Mouse (Mus musculus) neural tube, embryonic 11.5 days (tissue): ENCODE measurements around the gene Samd7. TPM values are rescaled to one million over a fixed set of nuclear protein-coding genes. Genes with fewer than 3 reads are reported as not detected.

Experiments
- ATAC-seq: fragments of 200-750 bp; cut with Nextera tagmentation; 2 replicates; pipeline ENCODE4 v1.8.0; 2017; ENCODE audit warnings: moderate number of reproducible peaks, mild to moderate bottlenecking, moderate TSS enrichment, moderate library complexity; ENCODE audit not compliant: insufficient read depth, low FRiP score, low TSS enrichment
- DNase-seq: peaks from one replicate; pipeline ENCODE4 v3.0.0-alpha.2; 2015; ENCODE audit warnings: low spot score
- H3K27ac ChIP-seq: fragments of 300-500 bp; sonication (generic); 2 replicates; pipeline ENCODE4 v1.5.1; 2014; ENCODE audit warnings: low read depth, mild to moderate bottlenecking, low read length
- H3K27me3 ChIP-seq: fragments of 300-500 bp; sonication (generic); 2 replicates; pipeline ENCODE4 v1.6.1; 2014; ENCODE audit warnings: mild to moderate bottlenecking, low read length, mixed read lengths; ENCODE audit not compliant: control insufficient read depth, insufficient read depth
- H3K36me3 ChIP-seq: fragments of 300-500 bp; sonication (generic); 2 replicates; pipeline ENCODE4 v1.6.1; 2014; ENCODE audit warnings: mild to moderate bottlenecking, low read length, moderate library complexity, mixed read lengths; ENCODE audit not compliant: control insufficient read depth, insufficient read depth
- H3K4me1 ChIP-seq: fragments of 300-500 bp; sonication (generic); 2 replicates; pipeline ENCODE4 v1.6.1; 2014; ENCODE audit warnings: low read length, mixed read lengths; ENCODE audit not compliant: control insufficient read depth, insufficient read depth
- H3K4me2 ChIP-seq: fragments of 300-500 bp; sonication (generic); 2 replicates; pipeline ENCODE4 v1.6.1; 2014; ENCODE audit warnings: low read depth, mild to moderate bottlenecking, moderate library complexity
- H3K4me3 ChIP-seq: fragments of 300-500 bp; sonication (generic); 2 replicates; pipeline ENCODE4 v1.5.1; 2014; ENCODE audit warnings: low read depth, low read length
- H3K9ac ChIP-seq: fragments of 300-500 bp; sonication (generic); 2 replicates; pipeline ENCODE4 v1.6.1; 2014; ENCODE audit warnings: mild to moderate bottlenecking, low read length
- H3K9me3 ChIP-seq: fragments of 300-500 bp; sonication (generic); 2 replicates; pipeline ENCODE4 v1.6.1; 2016; ENCODE audit warnings: low read length; ENCODE audit not compliant: control insufficient read depth
- WGBS: fragments of 180-500 bp; shearing (Covaris S2); extraction: QIAGEN DNeasy Blood & Tissue Kit; methylation state at CpG from one replicate; pipeline ENCODE4 v1.1.7; 2014; 5-methylcytosine and 5-hydroxymethylcytosine counted together
- polyA plus RNA-seq: library from polyadenylated mRNA; unstranded; fragments of >200 nt; fragmentation: Nextera tagmentation; extraction: Ambion mirVana; gene quantifications from 2 replicates; pipeline ENCODE4 v1.2.1, GENCODE M21; 2014

Gene Samd7
- polyA plus RNA-seq, 1 experiment from 2014 or later: not detected

DNA sequence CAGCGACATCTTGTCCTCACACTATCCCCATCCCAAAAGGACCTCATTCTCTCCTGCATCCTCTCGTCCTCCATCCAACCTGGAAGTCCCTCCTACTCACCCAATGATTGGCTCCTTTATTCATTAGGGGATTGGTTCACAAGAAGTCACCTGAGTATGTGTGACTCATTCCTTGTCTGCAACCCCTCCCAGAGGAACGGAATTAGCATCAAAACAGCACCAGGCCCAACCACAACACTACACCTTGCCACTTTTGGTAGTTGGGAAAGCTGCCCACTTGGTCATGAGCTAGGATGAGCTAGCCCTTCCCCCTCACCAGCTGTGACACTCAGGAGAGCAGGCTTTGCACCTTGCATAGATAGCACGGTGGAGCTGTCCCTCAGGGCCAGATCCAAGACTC lies 24.1 kb upstream of the Samd7 start:
- WGBS: 78% methylated on average over 4 of the region's 4 CpGs
- DNase-seq: no peak
- H3K27ac ChIP-seq: no peak overlapping the region
- no peak overlapping the region for H3K4me3 ChIP-seq
- H3K4me2 ChIP-seq: no peak overlapping the region
- H3K9ac ChIP-seq: no peak overlapping the region
- ATAC-seq: no peak
- H3K9me3 ChIP-seq: no peaks in the 10 kb centered on the region
- H3K36me3 ChIP-seq: no peaks in the 10 kb centered on the region
- H3K4me1 ChIP-seq: no peaks in the 10 kb centered on the region
- no peaks in the 10 kb centered on the region for H3K27me3 ChIP-seq

DNA sequence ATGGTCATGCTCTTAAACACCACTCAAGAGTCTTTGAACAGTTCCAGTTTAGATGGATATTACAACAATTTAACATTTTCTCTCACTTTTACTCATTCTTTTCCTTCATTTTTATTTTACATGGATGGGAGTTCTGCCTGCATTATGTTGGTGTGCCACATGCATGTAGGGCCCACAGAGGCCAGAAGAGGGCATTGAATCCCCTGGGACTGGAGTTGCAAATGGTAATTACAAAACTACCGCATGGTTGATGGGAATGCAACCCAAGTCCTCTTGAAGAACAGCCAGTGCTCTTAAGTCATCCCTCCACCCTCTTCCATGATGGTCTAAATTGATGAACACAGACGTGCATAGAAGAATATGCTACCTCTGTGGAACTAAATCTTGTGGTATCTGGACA lies 23.6 kb upstream of the Samd7 start:
- Histone ChIP-seq H3K36me3 (no peaks in the 10 kb centered on the region), H3K9me3 (no peaks in the 10 kb centered on the region), H3K27ac (no peak overlapping the region), H3K4me2 (no peak overlapping the region), H3K4me1 (no peaks in the 10 kb centered on the region), H3K9ac (no peak overlapping the region), H3K4me3 (no peak overlapping the region), H3K27me3 (no peaks in the 10 kb centered on the region)
- ATAC-seq (no peak), DNase-seq (no peak)
- WGBS: 84% methylated on average over 2 of the region's 2 CpGs

DNA sequence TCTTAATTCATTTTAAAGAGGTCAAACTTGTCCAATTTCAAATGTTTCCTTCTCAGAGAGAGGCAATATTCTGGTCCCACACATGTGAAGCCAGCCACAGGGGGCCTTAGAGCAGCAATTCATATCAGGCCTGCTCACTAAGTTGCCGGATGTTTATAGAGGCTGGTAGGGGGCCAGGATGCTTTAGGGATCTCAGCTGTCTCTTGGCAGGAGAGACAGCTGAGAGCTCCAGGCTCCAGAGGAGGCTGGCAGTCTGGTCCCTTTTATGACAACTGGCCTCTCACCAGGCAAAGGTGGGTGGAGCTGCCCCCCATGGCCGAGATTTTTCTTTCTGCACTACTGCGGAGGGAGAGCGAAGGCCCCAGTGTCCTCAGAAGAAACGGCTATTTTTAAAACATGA lies 22.9 kb upstream of the Samd7 start:
- DNase-seq: no peak
- no peaks in the 10 kb centered on the region for H3K36me3 ChIP-seq
- H3K4me2 ChIP-seq: no peak overlapping the region
- no peak overlapping the region for H3K27ac ChIP-seq
- no peaks in the 10 kb centered on the region for H3K27me3 ChIP-seq
- no peak overlapping the region for H3K9ac ChIP-seq
- H3K9me3 ChIP-seq: no peaks in the 10 kb centered on the region
- 33% methylated on average over 5 of the region's 5 CpGs for WGBS
- no peak for ATAC-seq
- H3K4me3 ChIP-seq: no peak overlapping the region
- no peaks in the 10 kb centered on the region for H3K4me1 ChIP-seq

DNA sequence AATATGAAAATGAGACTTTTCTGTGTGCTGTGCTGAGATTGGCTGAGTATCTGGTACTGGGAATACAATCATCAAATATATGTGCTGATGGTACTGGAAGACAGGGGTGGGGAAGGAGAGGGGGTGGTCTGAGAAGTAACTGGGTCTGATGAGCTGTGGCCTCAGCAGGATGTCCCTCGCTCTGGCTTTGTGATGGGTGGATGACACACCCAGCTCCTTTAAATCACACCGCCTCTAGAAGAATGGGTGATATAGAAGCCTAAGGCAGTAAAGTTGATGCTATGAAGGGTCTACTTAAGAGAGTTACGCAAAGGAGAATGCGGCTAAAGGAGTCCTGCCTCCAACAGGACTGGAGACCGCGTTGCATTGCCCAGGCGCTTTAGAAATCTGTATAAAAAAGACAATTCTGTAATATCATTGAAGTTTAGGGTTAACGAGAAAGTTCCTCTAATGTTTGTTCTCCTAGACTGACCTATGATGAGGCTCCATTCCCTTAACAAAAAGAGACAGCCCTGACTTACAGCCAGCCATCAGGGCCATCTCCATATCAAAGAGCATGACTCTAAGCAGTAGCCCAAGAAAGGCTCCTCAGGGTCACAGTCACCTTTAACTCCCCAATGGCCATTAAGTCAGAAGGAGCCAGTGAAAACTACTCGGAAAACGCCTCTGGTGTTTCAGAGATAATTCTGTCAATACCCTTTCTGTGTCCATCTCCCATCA lies 21.8 kb upstream of the Samd7 start:
- H3K27ac ChIP-seq: no peak overlapping the region
- H3K9ac ChIP-seq: no peak overlapping the region
- ATAC-seq: no peak
- WGBS: 31% methylated on average over 10 of the region's 10 CpGs
- H3K36me3 ChIP-seq: no peaks in the 10 kb centered on the region
- H3K4me3 ChIP-seq: no peak overlapping the region
- H3K4me2 ChIP-seq: no peak overlapping the region
- no peaks in the 10 kb centered on the region for H3K27me3 ChIP-seq
- no peak for DNase-seq
- H3K9me3 ChIP-seq: no peaks in the 10 kb centered on the region
- no peaks in the 10 kb centered on the region for H3K4me1 ChIP-seq

DNA sequence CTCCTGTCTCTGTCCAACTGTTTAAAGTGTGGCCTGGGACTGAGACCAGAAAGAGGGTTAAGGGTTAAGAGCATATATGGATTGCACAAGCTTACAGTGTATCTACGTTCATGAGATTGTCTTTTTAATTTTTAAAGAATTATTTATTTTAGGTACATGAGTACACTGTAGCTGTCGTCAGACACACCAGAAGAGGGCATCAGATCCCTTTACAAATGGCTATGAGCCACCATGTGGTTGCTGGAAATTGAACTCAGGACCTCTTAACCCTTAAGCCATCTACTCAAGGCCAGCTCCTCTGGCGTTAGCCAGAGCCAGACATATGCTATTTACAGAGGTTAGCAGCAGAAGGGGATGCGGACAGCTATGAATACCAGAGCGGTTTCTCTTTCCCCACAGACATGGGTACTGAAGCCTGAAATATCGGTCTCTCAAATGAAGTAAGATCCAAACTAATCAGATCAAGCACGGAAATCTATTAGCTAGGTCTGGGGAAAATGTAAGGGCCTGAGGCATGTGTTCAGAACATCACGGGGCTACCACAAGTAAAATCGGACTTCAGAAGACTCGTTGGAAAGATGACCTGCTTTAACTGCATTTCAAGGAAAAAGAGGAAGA lies 21.1 kb upstream of the Samd7 start:
- Histone ChIP-seq H3K27ac (no peak overlapping the region), H3K4me1 (no peaks in the 10 kb centered on the region), H3K36me3 (no peaks in the 10 kb centered on the region), H3K27me3 (no peaks in the 10 kb centered on the region), H3K4me2 (no peak overlapping the region), H3K9me3 (no peaks in the 10 kb centered on the region), H3K9ac (no peak overlapping the region), H3K4me3 (no peak overlapping the region)
- ATAC-seq (no peak), DNase-seq (no peak)
- WGBS: 79% methylated on average over 10 of the region's 10 CpGs

DNA sequence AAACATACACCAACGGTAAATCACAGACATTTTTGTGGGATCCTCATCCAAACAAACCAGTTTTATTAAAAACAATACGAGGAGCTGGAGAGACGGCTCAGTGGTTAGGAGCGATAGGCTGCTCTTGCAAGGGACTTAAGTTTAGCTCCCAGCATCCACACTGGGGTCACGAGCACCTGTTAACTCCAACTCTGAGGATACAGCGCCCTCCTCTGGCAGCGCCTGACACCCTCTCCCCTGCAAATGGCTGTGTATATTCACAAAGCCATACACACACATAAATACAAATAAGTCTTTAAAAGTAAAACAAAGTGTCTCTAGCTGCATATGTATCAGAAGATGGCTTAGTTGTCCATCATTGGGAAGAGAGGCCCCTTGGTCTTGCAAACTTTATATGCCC lies 20.6 kb upstream of the Samd7 start:
- Histone ChIP-seq H3K9ac (no peak overlapping the region), H3K27ac (no peak overlapping the region), H3K4me2 (no peak overlapping the region), H3K36me3 (no peaks in the 10 kb centered on the region), H3K4me1 (no peaks in the 10 kb centered on the region), H3K9me3 (no peaks in the 10 kb centered on the region), H3K27me3 (no peaks in the 10 kb centered on the region), H3K4me3 (no peak overlapping the region)
- WGBS: 86% methylated on average over 7 of the region's 7 CpGs
- DNase-seq (no peak), ATAC-seq (no peak)

DNA sequence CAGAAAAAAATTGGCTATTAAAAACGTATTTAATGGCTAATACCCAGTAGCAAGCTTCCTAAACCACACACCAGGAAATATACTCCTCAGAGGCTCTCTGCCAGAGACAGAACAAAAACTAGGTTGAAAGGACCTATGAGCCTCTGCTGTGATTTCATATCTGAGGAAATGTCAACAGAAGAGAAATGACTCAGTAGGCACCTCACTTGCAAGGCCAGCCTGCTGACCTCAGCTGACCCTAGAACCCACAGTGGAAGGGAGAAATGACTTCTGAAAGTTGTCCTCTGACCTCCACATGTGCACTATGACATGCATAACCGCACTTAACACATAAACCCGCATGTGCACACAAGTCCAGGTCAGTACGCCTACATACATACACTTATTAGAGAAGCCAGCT lies 18.9 kb upstream of the Samd7 start:
- no peak overlapping the region for H3K9ac ChIP-seq
- H3K27ac ChIP-seq: no peak overlapping the region
- DNase-seq (no peak), ATAC-seq (no peak)
- no peaks in the 10 kb centered on the region for H3K27me3 ChIP-seq
- H3K4me3 ChIP-seq: no peak overlapping the region
- H3K4me2 ChIP-seq: no peak overlapping the region
- H3K4me1 ChIP-seq: no peaks in the 10 kb centered on the region
- no peaks in the 10 kb centered on the region for H3K9me3 ChIP-seq
- 78% methylated on average over 4 of the region's 4 CpGs for WGBS
- no peaks in the 10 kb centered on the region for H3K36me3 ChIP-seq

DNA sequence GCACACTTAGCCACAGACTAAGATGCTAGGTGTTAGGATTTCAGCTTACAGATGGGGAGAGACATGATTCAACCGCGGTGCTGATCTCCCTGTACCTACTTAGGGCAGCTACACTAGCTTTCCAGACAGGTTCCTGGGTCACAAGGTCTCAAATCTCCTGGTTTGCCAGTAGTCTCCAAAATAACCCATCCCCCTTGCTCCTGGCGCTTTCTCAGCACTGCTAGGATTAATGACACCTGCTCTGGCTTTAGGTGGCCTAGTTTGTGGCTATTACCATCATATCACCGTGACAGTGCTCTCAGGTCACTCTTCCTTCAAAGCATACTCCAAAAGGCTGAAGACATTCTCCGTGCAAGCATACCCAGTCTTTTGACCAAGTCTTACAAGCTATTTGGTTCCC lies 17.0 kb upstream of the Samd7 start:
- H3K4me3 ChIP-seq: no peak overlapping the region
- H3K4me1 ChIP-seq: no peaks in the 10 kb centered on the region
- H3K4me2 ChIP-seq: no peak overlapping the region
- H3K27ac ChIP-seq: no peak overlapping the region
- H3K27me3 ChIP-seq: no peaks in the 10 kb centered on the region
- WGBS: 87% methylated on average over 5 of the region's 5 CpGs
- H3K36me3 ChIP-seq: no peaks in the 10 kb centered on the region
- H3K9ac ChIP-seq: no peak overlapping the region
- no peak for ATAC-seq
- DNase-seq: no peak
- H3K9me3 ChIP-seq: no peaks in the 10 kb centered on the region

DNA sequence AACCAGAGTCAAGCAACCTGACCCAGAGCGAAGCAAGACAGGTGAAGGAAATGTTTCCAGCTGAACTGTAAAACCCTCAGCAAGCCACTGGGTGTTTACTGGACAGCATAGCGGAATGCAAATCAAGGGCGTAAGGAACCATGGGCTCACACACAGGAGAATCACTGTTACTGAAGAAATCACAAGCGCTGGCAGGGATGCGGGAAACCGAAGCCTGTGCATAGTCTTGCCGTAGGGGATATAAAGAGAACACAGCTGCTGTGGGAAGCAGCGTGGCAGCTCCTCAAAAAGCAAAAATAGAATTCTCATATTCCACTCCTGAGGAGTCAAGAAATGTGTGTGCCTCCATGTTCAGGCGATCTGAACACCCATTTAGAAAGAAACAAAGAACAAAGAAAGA lies 9.3 kb upstream of the Samd7 start:
- DNase-seq (no peak), ATAC-seq (no peak)
- H3K27ac ChIP-seq: no peak overlapping the region
- H3K4me3 ChIP-seq: no peak overlapping the region
- WGBS: 74% methylated on average over 9 of the region's 9 CpGs
- no peaks in the 10 kb centered on the region for H3K9me3 ChIP-seq
- H3K9ac ChIP-seq: no peak overlapping the region
- no peaks in the 10 kb centered on the region for H3K36me3 ChIP-seq
- no peak overlapping the region for H3K4me2 ChIP-seq
- H3K4me1 ChIP-seq: no peaks in the 10 kb centered on the region
- H3K27me3 ChIP-seq: no peaks in the 10 kb centered on the region
